Mouse (Mus musculus) forebrain, embryonic 11.5 days (tissue): ENCODE measurements around the gene Actr3. TPM values are rescaled to one million over a fixed set of nuclear protein-coding genes. Genes with fewer than 3 reads are reported as not detected.

Experiments
- ATAC-seq: fragments of 200-750 bp; cut with Nextera tagmentation; replicated peaks from 2 replicates; pipeline ENCODE4 v1.8.0; 2017; ENCODE audit warnings: moderate TSS enrichment; ENCODE audit not compliant: low FRiP score
- DNase-seq: peaks from one replicate; pipeline ENCODE4 v3.0.0-alpha.2; 2017; ENCODE audit warnings: low spot score
- H3K27ac ChIP-seq: fragments of 300-500 bp; sonication (generic); 2 replicates; pipeline ENCODE4 v1.5.1; 2014; ENCODE audit warnings: low read depth, low read length
- H3K27me3 ChIP-seq: fragments of 300-500 bp; sonication (generic); 2 replicates; pipeline ENCODE4 v1.6.1; 2014; ENCODE audit warnings: mild to moderate bottlenecking, low read length, mixed read lengths; ENCODE audit not compliant: control insufficient read depth, insufficient read depth
- H3K36me3 ChIP-seq: fragments of 300-500 bp; sonication (generic); 2 replicates; pipeline ENCODE4 v1.6.1; 2014; ENCODE audit warnings: mild to moderate bottlenecking, low read length, moderate library complexity, mixed read lengths; ENCODE audit not compliant: control insufficient read depth, insufficient read depth
- H3K4me1 ChIP-seq: fragments of 300-500 bp; sonication (generic); replicated peaks from 2 replicates; pipeline ENCODE4 v1.6.1; 2014; ENCODE audit warnings: low read length, mixed read lengths; ENCODE audit not compliant: control insufficient read depth, insufficient read depth
- H3K4me2 ChIP-seq: fragments of 300-500 bp; sonication (generic); 2 replicates; pipeline ENCODE4 v1.6.1; 2014; ENCODE audit warnings: low read depth, mild to moderate bottlenecking, low read length, moderate library complexity, mixed read lengths; ENCODE audit not compliant: severe bottlenecking
- H3K4me3 ChIP-seq: fragments of 300-500 bp; sonication (generic); 2 replicates; pipeline ENCODE4 v1.5.1; 2014; ENCODE audit warnings: low read depth, low read length
- H3K9ac ChIP-seq: fragments of 300-500 bp; sonication (generic); 2 replicates; pipeline ENCODE4 v1.6.1; 2014; ENCODE audit warnings: low read length
- H3K9me3 ChIP-seq: fragments of 300-500 bp; sonication (generic); 2 replicates; pipeline ENCODE4 v1.6.1; 2016; ENCODE audit warnings: low read length, mixed read lengths; ENCODE audit not compliant: control insufficient read depth
- WGBS: fragments of 180-500 bp; shearing (Covaris S2); extraction: QIAGEN DNeasy Blood & Tissue Kit; methylation state at CpG from one replicate; pipeline ENCODE4 v1.1.7; 2014; 5-methylcytosine and 5-hydroxymethylcytosine counted together
- polyA plus RNA-seq: library from polyadenylated mRNA; unstranded; fragments of >200 nt; fragmentation: Nextera tagmentation; extraction: Ambion mirVana; gene quantifications from 2 replicates; pipeline ENCODE4 v1.2.1, GENCODE M21; 2014

Gene Actr3
- polyA plus RNA-seq, 1 experiment from 2014 or later, result 242 TPM

GRCm38 (mm10) chr1:125370779-125371178, 64.7 kb downstream of the Actr3 start:
- WGBS, result 38% methylated on average over 6 of the region's 6 CpGs
- Histone ChIP-seq H3K9me3 (no peaks in the 10 kb centered on the region), H3K9ac (no peak overlapping the region), H3K36me3 (no peaks in the 10 kb centered on the region), H3K4me2 (no peak overlapping the region), H3K27ac (no peak overlapping the region), H3K27me3 (no peaks in the 10 kb centered on the region), H3K4me1 (no peaks in the 10 kb centered on the region), H3K4me3 (no peak overlapping the region)
- DNase-seq (peak; percentile 79), ATAC-seq (peak; percentile 69)

GRCm38 (mm10) chr1:125365576-125365975, 70.0 kb downstream of the Actr3 start:
- H3K4me2 ChIP-seq, result no peak overlapping the region
- ATAC-seq (0 out of 2 replicates have a peak, but pooled peaks have one; percentile 30), DNase-seq (no peak)
- H3K27me3 ChIP-seq, result no peaks in the 10 kb centered on the region
- H3K36me3 ChIP-seq, result no peaks in the 10 kb centered on the region
- H3K4me1 ChIP-seq, result no peaks in the 10 kb centered on the region
- no peak overlapping the region for H3K9ac ChIP-seq
- no peak overlapping the region for H3K4me3 ChIP-seq
- 94% methylated on average over 4 of the region's 4 CpGs for WGBS
- H3K27ac ChIP-seq, result no peak overlapping the region
- H3K9me3 ChIP-seq, result no peaks in the 10 kb centered on the region

- 74% methylated on average over 4 of the region's 4 CpGs for WGBS
- no peak overlapping the region for H3K9ac ChIP-seq
- no peak overlapping the region for H3K4me2 ChIP-seq
- H3K27me3 ChIP-seq, result no peaks in the 10 kb centered on the region
- no peak for DNase-seq
- no peaks in the 10 kb centered on the region for H3K4me1 ChIP-seq
- H3K4me3 ChIP-seq, result no peak overlapping the region
- no peaks in the 10 kb centered on the region; the same call in 1 of the 2 replicates for H3K9me3 ChIP-seq
- ATAC-seq, result peak; percentile 82
- no peak overlapping the region for H3K27ac ChIP-seq
- H3K36me3 ChIP-seq, result no peaks in the 10 kb centered on the region
These were observed 84.0 kb downstream of the Actr3 start for GRCm38 (mm10) chr1:125351416-125352037.

- no peaks in the 10 kb centered on the region for H3K27me3 ChIP-seq
- no peaks in the 10 kb centered on the region for H3K4me1 ChIP-seq
- H3K27ac ChIP-seq, result no peak overlapping the region
- no peaks in the 10 kb centered on the region for H3K36me3 ChIP-seq
- no peak overlapping the region for H3K4me2 ChIP-seq
- DNase-seq, result no peak
- no peak for ATAC-seq
- no peaks in the 10 kb centered on the region; the same call in 1 of the 2 replicates for H3K9me3 ChIP-seq
- H3K4me3 ChIP-seq, result no peak overlapping the region
- no peak overlapping the region for H3K9ac ChIP-seq
- 83% methylated on average over 5 of the region's 5 CpGs for WGBS
These were observed 84.7 kb downstream of the Actr3 start for GRCm38 (mm10) chr1:125350843-125351242.

- ATAC-seq (no peak), DNase-seq (no peak)
- no peaks in the 10 kb centered on the region for H3K27me3 ChIP-seq
- no peaks in the 10 kb centered on the region for H3K4me1 ChIP-seq
- 95% methylated on average over 9 of the region's 9 CpGs for WGBS
- H3K9me3 ChIP-seq, result no peaks in the 10 kb centered on the region; the same call in 1 of the 2 replicates
- no peak overlapping the region for H3K4me2 ChIP-seq
- no peak overlapping the region for H3K9ac ChIP-seq
- no peak overlapping the region for H3K27ac ChIP-seq
- no peaks in the 10 kb centered on the region for H3K36me3 ChIP-seq
- H3K4me3 ChIP-seq, result no peak overlapping the region
These were observed 89.7 kb downstream of the Actr3 start for GRCm38 (mm10) chr1:125345854-125346253.

GRCm38 (mm10) chr1:125345448-125345847, 90.1 kb downstream of the Actr3 start:
- H3K4me1 ChIP-seq, result no peaks in the 10 kb centered on the region
- ATAC-seq (no peak), DNase-seq (no peak)
- no peak overlapping the region for H3K9ac ChIP-seq
- H3K9me3 ChIP-seq, result no peaks in the 10 kb centered on the region; the same call in 1 of the 2 replicates
- WGBS, result 93% methylated on average over 6 of the region's 6 CpGs
- no peaks in the 10 kb centered on the region for H3K27me3 ChIP-seq
- H3K27ac ChIP-seq, result no peak overlapping the region
- no peaks in the 10 kb centered on the region for H3K36me3 ChIP-seq
- H3K4me2 ChIP-seq, result no peak overlapping the region
- H3K4me3 ChIP-seq, result no peak overlapping the region

- no peak overlapping the region for H3K27ac ChIP-seq
- DNase-seq, result no peak
- ATAC-seq, result no peak
- no peaks in the 10 kb centered on the region for H3K4me1 ChIP-seq
- no peaks in the 10 kb centered on the region for H3K9me3 ChIP-seq
- no peaks in the 10 kb centered on the region for H3K27me3 ChIP-seq
- H3K4me2 ChIP-seq, result no peak overlapping the region
- H3K9ac ChIP-seq, result no peak overlapping the region
- H3K4me3 ChIP-seq, result no peak overlapping the region
- H3K36me3 ChIP-seq, result no peaks in the 10 kb centered on the region
- WGBS, result 90% methylated on average over 2 of the region's 2 CpGs
These were observed 92.4 kb downstream of the Actr3 start for GRCm38 (mm10) chr1:125343105-125343504.

Other genes starting within 250 kb of the Actr3 start
- 20.3 and 24.3 TPM in 2 replicates for gene Slc35f5, start 124.9 kb upstream of the Actr3 start, polyA plus RNA-seq
- not detected in 2 replicates for gene Gpr39, start 241.3 kb upstream of the Actr3 start, polyA plus RNA-seq